Mouse (Mus musculus): ENCODE measurements around the gene Tspan33.

DNA sequence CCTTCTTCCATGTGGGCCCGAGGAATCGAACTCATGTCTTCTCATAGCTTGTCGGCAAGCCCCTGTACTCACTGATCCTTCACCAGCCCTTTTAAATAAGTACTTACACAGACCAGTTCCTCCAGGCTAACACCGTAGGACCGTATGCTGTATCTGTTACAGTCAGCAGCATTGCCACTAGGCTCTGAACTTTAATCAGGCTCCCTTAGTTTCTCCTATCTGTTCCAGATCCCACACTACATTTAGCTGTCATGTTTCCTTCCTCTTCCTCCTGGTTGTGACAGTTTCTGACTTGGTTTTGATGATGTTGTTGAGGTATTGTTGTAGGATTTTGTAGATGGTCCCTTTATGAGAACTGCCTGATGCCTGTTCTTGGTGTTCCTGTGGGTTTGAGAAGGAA is 10.1 kb downstream of the Tspan33 start:
- TF ChIP-seq EP300 (IDR thresholded peaks at IDR 0.05) (no peak), CTCF (IDR thresholded peaks at IDR 0.05) (no peak)

Data from lung, postnatal 0 days (tissue).